Mouse (Mus musculus) WW6 (cell line): Measurements from ENCODE around the gene Ugt1a10.

Experiments used
- DNase-seq: peaks from one replicate; pipeline ENCODE4 v3.0.0-alpha.2; 2013; ENCODE audit warnings: low read depth, low spot score

The Ugt1a10 gene

GRCm38 (mm10) chr1:88230981-88231802 lies 176.0 kb downstream of the Ugt1a10 start:
- DNase-seq: no peak

DNA sequence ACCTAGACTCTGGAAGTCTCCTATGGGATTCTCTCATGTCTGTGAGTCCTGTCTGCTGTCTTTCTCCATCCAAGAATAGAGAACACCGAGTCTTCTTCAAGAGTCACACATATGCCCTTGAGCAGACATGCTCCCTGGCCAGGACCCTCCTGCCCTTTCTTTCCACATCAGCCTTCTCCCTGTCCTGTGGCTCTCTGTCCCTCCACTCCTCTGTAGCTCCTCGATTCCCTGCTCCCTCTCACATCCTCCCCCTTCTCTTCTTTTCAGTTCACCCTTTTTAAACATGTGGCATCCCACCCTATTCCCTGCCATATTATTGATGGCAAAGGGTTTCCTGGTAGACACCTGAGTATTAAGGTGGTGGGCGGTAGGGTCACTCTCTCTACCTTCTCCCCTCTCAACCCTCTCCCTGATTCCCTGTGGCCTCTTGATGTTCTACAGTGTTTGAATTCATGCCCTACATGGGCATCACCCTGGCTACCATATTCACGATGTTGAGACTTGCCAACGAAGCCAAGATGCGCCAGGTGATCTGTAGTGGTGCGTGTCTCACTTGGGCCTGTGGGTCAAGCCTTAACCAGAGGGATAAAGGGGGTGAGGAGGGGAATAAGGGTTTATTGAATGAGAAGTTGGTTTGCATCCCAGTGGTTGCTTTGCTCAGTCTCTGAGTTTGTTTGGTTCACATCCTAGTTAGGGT lies 176.8 kb downstream of the Ugt1a10 start:
- DNase-seq: no peak

DNA sequence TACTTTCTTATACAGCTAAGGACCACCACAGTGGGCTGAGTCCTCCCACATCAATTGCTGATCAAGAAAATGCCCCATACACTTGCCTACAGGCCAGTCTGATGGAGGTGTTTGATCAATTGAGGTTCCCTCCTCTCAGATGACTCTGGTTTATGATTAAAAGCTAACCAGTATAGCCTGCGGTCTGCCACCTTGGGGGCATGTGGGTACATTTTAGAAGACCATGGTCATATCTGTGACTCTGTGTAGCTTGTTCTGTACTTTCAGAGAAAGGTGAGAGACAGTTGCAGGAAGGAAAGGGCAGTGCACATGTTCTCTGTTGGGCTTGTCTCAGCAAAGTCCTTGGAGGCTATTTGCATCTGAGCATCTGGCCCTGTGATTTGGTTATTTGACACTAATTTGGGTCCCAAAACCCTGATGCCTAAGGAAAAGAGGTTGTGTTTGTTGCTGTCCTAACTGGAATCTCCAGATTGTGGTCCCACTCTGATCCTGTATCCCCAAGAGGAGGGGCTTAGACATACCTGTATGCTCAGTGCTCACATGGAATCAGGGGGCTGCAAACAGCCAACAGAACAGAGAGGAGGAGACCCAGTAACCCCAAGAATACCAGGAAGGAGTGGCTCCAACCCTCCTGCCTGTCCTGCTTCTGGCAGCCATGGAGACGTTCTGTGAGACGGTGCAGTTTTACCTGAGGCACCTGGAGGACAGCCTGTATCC lies 177.6 kb downstream of the Ugt1a10 start:
- no peak for DNase-seq

GRCm38 (mm10) chr1:88233421-88234247 lies 178.4 kb downstream of the Ugt1a10 start:
- DNase-seq: no peak

DNA sequence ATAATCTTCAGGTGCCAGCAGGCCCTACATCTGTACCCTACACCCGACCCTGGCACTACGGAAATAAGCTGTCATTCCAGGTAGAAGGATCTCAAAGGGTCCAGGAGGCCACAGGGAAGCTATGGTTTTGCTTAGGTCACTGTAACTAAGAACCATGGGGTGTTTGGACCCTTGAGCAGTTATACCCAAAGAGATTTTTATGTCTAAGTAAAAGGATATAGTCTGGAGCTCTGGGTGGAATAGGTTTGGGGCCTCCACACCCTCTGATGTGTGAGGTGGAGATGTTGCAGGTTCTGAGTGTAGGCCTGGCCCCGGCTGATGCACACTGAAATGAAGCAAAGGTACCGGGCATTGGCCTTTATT lies 179.0 kb downstream of the Ugt1a10 start:
- DNase-seq: no peak

DNA sequence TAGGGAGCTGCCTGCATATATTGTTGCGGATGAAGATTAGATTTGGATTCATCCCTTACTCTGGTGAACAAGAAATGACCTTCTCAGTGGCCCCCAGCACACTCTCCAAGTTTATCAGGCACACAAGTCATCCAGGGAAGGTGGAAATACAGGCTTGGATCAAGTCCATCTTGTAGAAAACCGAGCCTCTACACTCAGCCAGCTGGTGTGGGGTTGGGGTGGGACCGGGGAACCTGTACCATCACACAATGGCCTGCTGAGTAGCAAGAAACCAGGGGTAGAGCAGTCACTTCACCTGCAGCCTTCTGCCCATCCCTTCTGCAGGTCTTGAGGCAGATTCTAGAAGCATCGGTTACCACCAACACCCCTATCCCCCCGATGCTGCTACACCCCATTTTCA lies 179.5 kb downstream of the Ugt1a10 start:
- DNase-seq: no peak

DNA sequence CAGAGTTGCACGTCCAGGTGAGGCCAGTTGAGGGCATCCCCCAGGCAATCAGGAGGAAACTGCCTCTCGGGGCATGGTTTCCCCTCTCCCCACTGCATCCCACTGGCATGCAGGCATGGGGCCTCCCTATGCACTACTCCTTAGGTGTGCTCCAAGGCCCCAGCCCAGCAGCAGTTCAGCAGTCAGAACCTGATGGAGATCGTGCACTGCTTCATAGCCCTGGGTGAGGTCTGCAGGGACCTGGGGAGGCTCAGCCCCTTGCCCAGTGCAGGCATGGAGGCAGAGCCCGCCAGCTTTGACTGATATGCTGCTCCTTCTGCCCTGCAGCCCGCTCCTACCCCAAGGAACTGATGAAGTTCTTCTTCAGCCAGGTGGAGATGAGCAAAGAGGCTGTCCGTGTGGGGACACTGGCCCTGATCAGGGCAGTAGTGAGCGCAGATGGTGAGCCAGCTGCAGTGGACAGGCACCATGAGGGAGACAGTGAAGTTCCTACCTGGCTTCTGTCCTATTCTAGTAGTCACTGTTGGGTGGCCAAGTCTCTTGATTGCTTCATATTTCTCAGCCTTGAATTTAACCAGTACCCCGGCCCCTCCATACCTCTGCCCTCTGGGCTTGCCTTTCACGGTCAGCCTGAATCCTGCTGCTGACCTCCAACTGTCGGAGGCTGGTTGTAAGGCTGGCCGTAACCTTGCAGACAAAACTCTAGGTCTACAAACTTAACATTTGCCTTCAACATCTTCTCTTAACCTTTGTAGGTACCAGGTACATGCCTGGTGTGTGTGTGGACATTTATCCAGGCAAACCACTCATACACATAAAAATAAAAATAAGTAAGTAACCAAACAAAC lies 180.1 kb downstream of the Ugt1a10 start:
- no peak for DNase-seq

GRCm38 (mm10) chr1:88235894-88236415 lies 180.8 kb downstream of the Ugt1a10 start:
- DNase-seq: no peak

GRCm38 (mm10) chr1:88237311-88237710 lies 182.1 kb downstream of the Ugt1a10 start:
- no peak for DNase-seq

DNA sequence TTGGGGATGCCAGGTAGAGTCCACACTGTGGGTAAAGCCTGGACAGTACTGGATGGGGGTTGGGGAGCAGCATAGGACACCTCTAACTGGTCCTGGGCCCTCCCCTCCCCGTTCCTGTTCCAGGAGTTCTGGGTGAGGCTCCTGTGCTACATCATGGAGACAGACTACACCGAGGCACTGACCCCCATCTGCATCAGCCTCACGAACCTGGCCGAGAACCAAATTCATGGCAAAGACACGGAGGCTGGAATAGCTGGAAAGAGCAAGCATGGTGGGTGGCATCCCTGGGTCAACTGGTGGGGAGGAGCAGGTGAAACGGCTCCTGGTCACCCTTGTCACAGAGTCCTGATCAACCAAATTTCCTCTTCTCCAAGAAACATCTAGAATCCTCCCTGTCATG lies 183.6 kb downstream of the Ugt1a10 start:
- DNase-seq: no peak

DNA sequence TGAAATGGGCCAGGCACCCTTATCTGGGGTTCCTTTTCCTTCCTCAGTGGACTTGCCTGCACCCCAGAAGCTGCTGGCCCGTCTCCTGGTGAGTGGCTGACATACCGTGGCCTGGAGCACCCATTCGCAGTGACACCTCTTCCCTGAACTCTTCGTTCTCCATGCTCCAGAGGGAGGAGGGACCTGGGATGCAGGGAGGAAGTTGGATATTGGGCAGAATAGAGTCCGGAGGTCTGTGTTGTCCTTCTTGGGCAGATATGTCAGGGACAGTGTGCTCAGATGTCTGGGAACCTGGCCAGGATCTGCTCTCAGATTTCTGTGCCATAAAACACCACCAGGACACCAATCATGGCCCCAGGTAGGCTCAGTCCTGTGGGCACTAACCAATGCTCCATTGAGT lies 184.9 kb downstream of the Ugt1a10 start:
- DNase-seq: no peak

GRCm38 (mm10) chr1:88240579-88240978 lies 185.4 kb downstream of the Ugt1a10 start:
- DNase-seq: no peak

GRCm38 (mm10) chr1:88243861-88244260 lies 188.7 kb downstream of the Ugt1a10 start:
- DNase-seq: no peak

DNA sequence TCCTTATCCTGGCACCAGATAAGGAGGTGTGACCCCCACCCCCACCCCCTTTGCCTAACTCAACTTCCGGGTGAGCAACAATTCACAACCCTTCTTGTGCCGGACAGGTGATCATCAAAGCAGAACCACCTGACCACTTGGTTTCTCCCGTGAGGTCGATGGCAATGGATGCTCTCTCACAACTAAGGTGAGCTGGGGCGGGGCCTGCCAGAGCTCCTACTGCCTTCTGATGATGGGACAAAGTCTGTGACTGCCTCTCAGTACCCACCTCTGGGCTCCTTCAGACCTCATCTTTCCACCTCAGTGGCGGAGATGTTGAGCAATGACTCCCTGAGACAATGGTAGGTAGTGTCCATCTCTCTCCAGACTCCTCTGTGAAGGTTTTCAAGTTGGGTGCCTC lies 190.7 kb downstream of the Ugt1a10 start:
- no peak for DNase-seq

DNA sequence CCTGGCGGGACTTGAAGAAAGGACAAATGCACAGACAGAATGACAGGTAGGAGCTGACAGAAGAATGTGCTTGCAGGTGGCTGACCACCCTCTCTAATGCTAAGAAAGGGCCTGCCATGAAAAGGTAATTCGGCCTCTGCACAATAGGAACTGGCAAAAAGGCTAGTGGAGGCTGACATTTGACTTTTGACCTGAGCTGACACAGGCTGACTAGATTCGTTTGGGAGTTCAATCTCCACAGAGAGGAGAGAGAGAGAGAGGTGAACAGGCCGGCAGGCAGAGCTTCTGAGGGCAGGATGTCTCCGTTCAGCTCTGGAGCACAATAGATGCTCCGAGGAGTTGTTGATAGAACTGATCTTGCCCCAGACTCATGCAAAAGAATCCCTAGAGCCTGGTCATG lies 191.2 kb downstream of the Ugt1a10 start:
- no peak for DNase-seq

DNA sequence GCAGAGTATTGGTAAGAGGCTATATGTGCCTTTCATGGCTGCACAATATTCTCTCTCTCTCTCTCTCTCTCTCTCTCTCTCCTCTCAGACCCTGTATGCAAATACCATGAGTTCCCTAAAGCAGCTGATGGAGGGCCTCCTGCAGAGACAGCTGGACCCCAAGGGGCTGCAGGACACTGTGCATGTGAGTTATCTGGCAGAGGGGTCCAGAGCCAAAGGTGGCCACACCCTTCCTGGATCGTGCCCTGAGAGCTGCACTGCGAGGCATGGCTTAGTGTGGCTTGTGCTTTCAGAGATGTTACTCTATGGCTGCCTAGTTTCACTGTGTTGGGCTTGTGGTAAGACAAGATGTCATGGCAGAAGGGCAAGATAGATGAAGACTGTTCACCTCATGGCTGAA lies 192.5 kb downstream of the Ugt1a10 start:
- no peak for DNase-seq

DNA sequence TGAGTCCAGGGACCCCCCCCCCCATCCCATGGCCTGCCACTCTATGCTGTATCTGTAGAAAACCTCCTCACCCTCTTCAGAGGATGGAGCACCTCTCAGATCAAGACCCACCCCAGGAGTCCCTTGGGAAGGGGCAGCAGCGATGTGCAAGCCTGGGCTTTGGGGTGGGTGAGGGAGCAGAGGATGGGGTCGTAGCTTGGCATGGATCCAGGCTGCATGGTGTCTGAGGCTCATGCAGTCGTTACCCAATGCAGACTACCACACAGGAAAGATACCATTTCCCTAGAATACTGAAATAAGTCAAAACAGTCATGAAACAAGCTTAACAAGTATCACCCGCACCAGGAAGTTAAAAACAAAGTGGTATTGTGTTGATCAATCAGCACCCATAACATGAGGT lies 193.5 kb downstream of the Ugt1a10 start:
- no peak for DNase-seq

DNA sequence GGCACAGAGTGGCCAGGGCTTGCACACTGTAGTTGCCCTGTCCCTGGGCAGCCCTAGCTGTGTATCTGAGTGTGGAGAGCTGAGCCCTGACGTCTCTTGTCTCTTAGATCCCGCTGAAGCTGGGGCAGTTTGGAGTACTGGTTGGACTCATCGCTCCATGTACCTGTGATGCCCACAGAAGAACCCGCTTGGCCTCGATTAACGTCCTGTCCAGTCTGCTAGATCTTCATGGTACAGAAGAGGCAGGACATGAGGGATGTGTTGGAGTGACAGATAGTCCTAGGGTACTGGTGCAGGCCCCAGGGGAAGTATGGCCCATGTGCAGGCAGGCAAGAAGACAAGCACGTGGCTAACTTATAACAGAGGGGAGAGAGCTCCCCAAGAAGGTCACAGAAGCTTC lies 194.4 kb downstream of the Ugt1a10 start:
- DNase-seq: no peak

DNA sequence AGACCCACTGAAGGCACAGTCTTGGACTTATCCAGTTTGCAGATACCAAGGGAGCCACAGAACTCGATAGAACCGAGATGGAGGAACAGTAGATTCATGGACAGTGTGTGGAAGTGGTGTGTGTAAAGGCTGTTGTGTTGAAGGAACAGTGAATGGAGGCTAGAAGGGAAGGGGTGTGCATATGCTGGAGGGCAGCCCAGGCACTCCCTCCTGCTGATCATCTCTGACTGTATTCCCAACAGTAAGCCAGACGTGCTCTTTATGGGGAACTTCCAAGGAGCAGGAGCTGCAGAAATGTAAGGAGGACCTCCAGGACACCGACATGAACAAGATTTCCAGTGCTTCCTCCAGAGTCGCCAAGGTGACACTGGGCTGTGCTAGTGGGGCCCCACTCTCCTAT lies 194.8 kb downstream of the Ugt1a10 start:
- no peak for DNase-seq

- no peak for DNase-seq
Observed at GRCm38 (mm10) chr1:88253106-88253505, 197.9 kb downstream of the Ugt1a10 start.

DNA sequence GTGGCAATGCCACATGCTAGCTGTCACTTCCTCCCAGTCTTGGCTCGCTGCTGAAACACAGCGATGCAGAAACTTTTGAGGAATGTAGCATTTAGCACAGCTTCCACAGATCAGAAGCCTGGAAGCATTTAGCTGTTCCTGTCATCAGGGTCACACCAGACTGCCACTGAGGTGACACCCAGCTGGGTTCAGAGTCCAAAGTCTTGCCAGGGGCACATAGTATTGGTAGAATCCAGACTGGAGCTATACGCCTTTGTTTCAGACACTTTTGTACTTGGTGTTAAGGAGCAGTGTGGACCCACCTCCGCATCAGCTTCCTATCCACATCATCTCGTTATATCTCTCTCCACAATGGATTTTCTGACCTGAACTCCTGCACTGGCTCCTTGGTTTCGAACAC lies 198.4 kb downstream of the Ugt1a10 start:
- no peak for DNase-seq
